ENCODE assay signal across 9 mouse cellular contexts in the genomic region with DNA sequence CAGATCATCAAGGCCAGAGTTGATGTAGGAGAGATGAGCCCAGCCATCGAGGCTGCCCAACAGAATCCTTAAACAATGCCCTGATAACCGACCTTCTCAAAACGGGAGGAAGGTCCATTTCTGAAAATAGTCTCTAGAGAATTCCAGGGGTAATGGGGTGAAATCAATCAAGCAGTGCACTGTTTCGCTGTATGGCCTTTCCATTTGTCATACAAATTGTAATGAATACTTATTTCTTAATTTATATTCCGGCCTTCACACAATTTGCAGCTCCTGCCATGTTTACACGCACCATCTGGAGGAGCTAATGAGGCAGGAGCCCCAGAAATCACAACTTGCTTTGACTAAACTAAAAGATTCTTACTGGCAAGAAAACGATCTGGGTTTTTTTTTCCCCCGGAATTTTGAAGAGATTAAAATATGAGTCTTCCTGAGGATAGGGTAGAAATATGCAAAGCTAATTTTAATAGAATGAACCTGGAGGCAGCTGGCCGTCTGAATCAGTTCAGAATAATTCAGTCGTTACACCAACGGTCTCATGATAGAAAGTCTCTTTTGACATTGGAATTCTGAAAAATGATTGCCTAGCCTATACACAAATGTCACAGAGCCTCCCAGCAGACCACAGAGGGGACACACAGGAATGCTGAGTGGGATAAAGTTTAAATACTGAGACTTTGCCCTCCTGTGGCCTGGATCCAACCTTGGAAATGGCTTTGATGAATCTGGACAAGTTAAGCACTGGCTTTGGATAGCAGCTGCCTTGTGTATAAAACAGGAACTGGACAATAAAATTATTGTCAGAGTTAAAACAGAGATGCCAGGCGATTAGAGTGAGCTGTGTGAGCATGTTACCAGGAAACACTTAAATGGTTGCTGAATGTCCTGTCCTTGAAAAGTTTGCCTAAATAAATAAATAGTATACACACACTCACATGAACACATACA.
DNase-seq lines count a peak whose midpoint lies in the region; ATAC-seq lines count a peak whose summit lies in the region.
"Had no signal": no experiment of that assay in that cellular context is flagged by ENCODE, and none has a peak within 500 bp of the region (broad histone marks: within the 10 kb centered on the region; RNA-seq: fewer than 3 reads in every experiment).

No protein-coding gene starts in this region.

- WGBS in forebrain, embryonic 13.5 days = 60% methylated on average over 12 of the region's 12 CpGs

- DNase-seq in layer of hippocampus, adult 9-11 months = peak; percentile 17
- DNase-seq in layer of hippocampus, postnatal 14 days (ENCODE audit: low spot score in 2 of 2) = no peak
- peak; percentile 55 for DNase-seq in kidney, adult 9 months
- peak; percentile 22 for DNase-seq in lung, postnatal 14 days
- no peak for DNase-seq in adrenal gland, adult (ENCODE audit: inconsistent age in 2 of 2, low spot score in 1 of 2)
- DNase-seq in liver = no peak

- no peak overlapping the region for H3K4me3 ChIP-seq in forebrain, embryonic 13.5 days

- H3K27me3 ChIP-seq in forebrain, embryonic 13.5 days = no peaks in the 10 kb centered on the region

- no peaks in the 10 kb centered on the region for H3K9me3 ChIP-seq in forebrain, embryonic 13.5 days (replicated peaks)

- no peaks in the 10 kb centered on the region for H3K36me3 ChIP-seq in forebrain, embryonic 13.5 days (ENCODE audit: poor library complexity, severe bottlenecking)

- peaks cover 22% of the 10 kb centered on the region for H3K4me1 ChIP-seq in forebrain, embryonic 13.5 days

- no peak overlapping the region for H3K9ac ChIP-seq in forebrain, embryonic 13.5 days

- ATAC-seq in forebrain, embryonic 13.5 days = peak; percentile 41; the same call in 1 of the 2 replicates
- ATAC-seq in megakaryocyte, adult 5-6 weeks (ENCODE audit: poor library complexity, severe bottlenecking) = no peak

- H3K27ac ChIP-seq in forebrain, embryonic 13.5 days = peak overlapping the region; percentile 72

- H3K4me2 ChIP-seq in forebrain, embryonic 13.5 days = no peak overlapping the region
- H3K4me2 ChIP-seq: heart, embryonic 11.5 days had no signal

Comparison
In these comparisons a context has a peak if more than half of its experiments do, and no peak if none do; other contexts are left out.
1. DNase-seq: peak in layer of hippocampus, adult 9-11 months (single experiment), kidney, adult 9 months (single experiment) and lung, postnatal 14 days (single experiment); none in layer of hippocampus, postnatal 14 days (0 of 2), adrenal gland, adult (0 of 2) and liver (single experiment).